Mouse (Mus musculus) liver, embryonic 14.5 days (tissue): Measurements from ENCODE around the gene Slc25a13.
"Not testable (repeated sequence)": the region's sequence is repeated elsewhere in the genome, so short reads cannot be mapped to it uniquely, and the experiment has no call there.

Experiments used
- CTCF ChIP-seq: IDR thresholded peaks from 2 replicates; pipeline ENCODE4 v1.5.1; 2016; ENCODE audit warnings: antibody characterized with exemption, low read depth, control low read depth
- EP300 ChIP-seq: IDR thresholded peaks from 2 replicates; pipeline ENCODE4 v1.6.1; 2016; ENCODE audit warnings: antibody characterized with exemption, low read depth

GRCm38 (mm10) chr6:6178341-6178740, 38.6 kb downstream of the Slc25a13 start:
- TF ChIP-seq CTCF, EP300: not testable (repeated sequence)
